Mouse (Mus musculus): ENCODE measurements around the gene Fggy.

DNA sequence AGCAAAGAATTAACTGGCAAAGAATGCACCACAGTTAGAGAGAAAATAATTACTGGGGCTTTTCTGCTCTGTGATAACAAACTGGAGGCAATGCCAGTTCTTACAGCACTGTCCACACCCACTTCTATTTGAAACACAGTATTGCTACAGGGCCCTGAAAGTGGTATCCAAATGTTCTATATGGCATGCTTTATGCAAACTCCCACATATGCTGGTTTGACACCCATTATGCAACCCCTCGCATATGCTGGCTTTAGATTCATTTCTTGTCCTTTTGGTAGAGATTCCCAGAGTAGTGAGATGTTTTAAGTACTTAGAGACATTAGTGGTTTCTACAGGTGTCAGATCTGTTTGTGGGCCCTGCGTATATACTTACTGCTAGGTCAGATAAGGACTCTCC is 109.6 kb downstream of the Fggy start:
- TF ChIP-seq USF1 (IDR thresholded peaks at IDR 0.05; ENCODE audit: low read depth) = no peak
- no peak for TF ChIP-seq CTCF (IDR thresholded peaks at IDR 0.05; ENCODE audit: control insufficient read depth, insufficient read depth, insufficient read length)
- no peak for TF ChIP-seq FOSL1 (IDR thresholded peaks at IDR 0.05; ENCODE audit: insufficient read depth, low read length, poor library complexity, severe bottlenecking)
- no peak for TF ChIP-seq MAX (IDR thresholded peaks at IDR 0.05)
- TF ChIP-seq MYOG (IDR thresholded peaks at IDR 0.05; ENCODE audit: control insufficient read depth, extremely low read depth, insufficient read length) = no peak
- no peak for TF ChIP-seq CEBPB (IDR thresholded peaks at IDR 0.05; ENCODE audit: low read depth)
- no peak for TF ChIP-seq MYOD1 (IDR thresholded peaks at IDR 0.05; ENCODE audit: control insufficient read depth, insufficient read length, low read depth)
